11 mouse cellular contexts compared by ENCODE assay signal in genomic region chr9:67274296-67274695, GRCm38 (mm10).
DNase-seq lines count a peak whose midpoint lies in the region; ATAC-seq and TF ChIP-seq lines count a peak whose summit lies in the region.
"Had no signal": no experiment of that assay in that cellular context is flagged by ENCODE, and none has a peak within 500 bp of the region (broad histone marks: within the 10 kb centered on the region; RNA-seq: fewer than 3 reads in every experiment).

No protein-coding gene starts in this region.

- POLR2A ChIA-PET in Patski (lab: Charles Lee) = interaction anchor here (1.1 kb wide), 1 partner anchor 273 kb away, joined by 8 read pairs; no protein-coding TSS in a partner anchor

- H3K9me3 ChIP-seq in forebrain, embryonic 11.5 days (ENCODE audit: control insufficient read depth, low read length) = no peaks in the 10 kb centered on the region
- H3K9me3 ChIP-seq: embryonic facial prominence, embryonic 15.5 days; midbrain, embryonic 12.5 days had no signal

- H3K4me3 ChIP-seq in gastrocnemius, adult 2 months = no peak overlapping the region
- H3K4me3 ChIP-seq in forebrain, embryonic 11.5 days (ENCODE audit: low read depth, low read length) = no peak overlapping the region
- H3K4me3 ChIP-seq: embryonic facial prominence, embryonic 15.5 days; midbrain, embryonic 12.5 days had no signal

- peak; percentile 54 for ATAC-seq in Patski
- no peak for ATAC-seq in forebrain, embryonic 11.5 days (replicated peaks; ENCODE audit: low FRiP score)

- H3K4me1 ChIP-seq in forebrain, embryonic 11.5 days (replicated peaks; ENCODE audit: control insufficient read depth, insufficient read depth, low read length) = no peaks in the 10 kb centered on the region
- H3K4me1 ChIP-seq: midbrain, embryonic 12.5 days had no signal

- no peak overlapping the region for H3K9ac ChIP-seq in forebrain, embryonic 11.5 days (ENCODE audit: low read length)
- H3K9ac ChIP-seq: embryonic facial prominence, embryonic 15.5 days; midbrain, embryonic 12.5 days had no signal

- peak; percentile 86 for TF ChIP-seq CTCF in gastrocnemius, adult 2 months (IDR thresholded peaks at IDR 0.05)
- TF ChIP-seq CTCF in Patski (IDR thresholded peaks at IDR 0.05) = peak; percentile 90

- DNase-seq in gastrocnemius, adult 2 months = peak; percentile 72
- DNase-seq in gastrocnemius, postnatal 10 days = no peak
- peak; percentile 27 for DNase-seq in left cerebral cortex, postnatal 4 days
- DNase-seq in left cerebral cortex, postnatal 25 days (ENCODE audit: low spot score in 2 of 2) = no peak
- DNase-seq in Patski (ENCODE audit: low read depth, low spot score) = no peak
- DNase-seq in lung, postnatal 10 days = peak; percentile 54
- DNase-seq in spleen, postnatal 14 days (ENCODE audit: low spot score in 2 of 2) = no peak
- no peak for DNase-seq in forebrain, embryonic 11.5 days (ENCODE audit: low spot score)
- DNase-seq: thymus, adult 18-20 months had no signal

- 44% methylated on average over 3 of the region's 3 CpGs for WGBS in forebrain, embryonic 11.5 days

- in situ Hi-C loops in Patski (cut with MboI; ENCODE audit: low pct_unique_long_range_greater_than_20kb) = loop anchor here (5.0 kb wide), 2 partner anchors 227 to 277 kb away; partner anchors contain the start of gene Tpm1

- intact Hi-C loops in gastrocnemius, adult 2 months (cut with DNase I) = loop anchor here (2.0 kb wide), 2 partner anchors 53 to 273 kb away; no protein-coding TSS in a partner anchor
- intact Hi-C loops in left cerebral cortex, postnatal 4 days (cut with DNase I) = no loop called here
- intact Hi-C loops in left cerebral cortex, postnatal 25 days (cut with DNase I) = loop anchor here (5.0 kb wide), 1 partner anchor 227 kb away; the partner anchor contains the start of gene Tpm1

- CTCF ChIA-PET in Patski (lab: Charles Lee) = interaction anchor here (0.9 to 2.1 kb wide), 9 partner anchors 9 to 273 kb away, joined by 3 to 6 read pairs (median 3); no protein-coding TSS in a partner anchor

- H3K4me2 ChIP-seq in forebrain, embryonic 11.5 days (ENCODE audit: low read depth, low read length, severe bottlenecking) = no peak overlapping the region
- H3K4me2 ChIP-seq: embryonic facial prominence, embryonic 15.5 days; midbrain, embryonic 12.5 days had no signal

- H3K36me3 ChIP-seq in forebrain, embryonic 11.5 days (ENCODE audit: control insufficient read depth, insufficient read depth, low read length) = no peaks in the 10 kb centered on the region
- H3K36me3 ChIP-seq: midbrain, embryonic 12.5 days had no signal

- peak overlapping the region; percentile 65 for H3K27ac ChIP-seq in gastrocnemius, adult 2 months
- no peak overlapping the region for H3K27ac ChIP-seq in forebrain, embryonic 11.5 days (ENCODE audit: low read depth, low read length)
- H3K27ac ChIP-seq: embryonic facial prominence, embryonic 15.5 days; midbrain, embryonic 12.5 days had no signal

- no peaks in the 10 kb centered on the region for H3K27me3 ChIP-seq in Patski
- H3K27me3 ChIP-seq in forebrain, embryonic 11.5 days (ENCODE audit: control insufficient read depth, insufficient read depth, low read length) = no peaks in the 10 kb centered on the region
- H3K27me3 ChIP-seq: embryonic facial prominence, embryonic 15.5 days; midbrain, embryonic 12.5 days had no signal

Comparison
In these comparisons a context has a peak if more than half of its experiments do, and no peak if none do; other contexts are left out.
1. DNase-seq: peak in gastrocnemius, adult 2 months (single experiment), left cerebral cortex, postnatal 4 days (single experiment) and lung, postnatal 10 days (single experiment); none in gastrocnemius, postnatal 10 days (single experiment), left cerebral cortex, postnatal 25 days (0 of 2), Patski (single experiment), spleen, postnatal 14 days (0 of 2) and forebrain, embryonic 11.5 days (single experiment).